Mouse (Mus musculus): Measurements from ENCODE around the gene Lyrm1. TPM values are rescaled to one million over a fixed set of nuclear protein-coding genes. Genes with fewer than 3 reads are reported as not detected.
A peak's percentile ranks its signal among the peaks of the same experiment; 100 is the strongest.

Lyrm1 gene
- polyA plus RNA-seq, 1 experiment from 2014 or later = 4.5 TPM

- 78% methylated on average over 4 of the region's 4 CpGs for WGBS (ENCODE audit: insufficient replicate concordance)
- TF ChIP-seq EP300 (IDR thresholded peaks at IDR 0.05; ENCODE audit: low read depth) = no peak
- TF ChIP-seq CTCF (IDR thresholded peaks at IDR 0.05; ENCODE audit: low read depth) = no peak
- ATAC-seq (no peak), DNase-seq (no peak)
- Histone ChIP-seq H3K36me3 (replicated peaks; ENCODE audit: insufficient read depth, low read length) (no peaks in the 10 kb centered on the region), H3K27me3 (ENCODE audit: insufficient read depth, low read length) (no peaks in the 10 kb centered on the region), H3K4me1 (ENCODE audit: insufficient read depth) (peaks cover 23% of the 10 kb centered on the region), H3K27ac (ENCODE audit: low read depth) (no peak overlapping the region), H3K9ac (replicated peaks) (no peak overlapping the region), H3K4me3 (ENCODE audit: low read depth, low read length) (no peak overlapping the region), H3K4me2 (ENCODE audit: low read depth, low read length) (no peak overlapping the region), H3K9me3 (ENCODE audit: low read length) (no peaks in the 10 kb centered on the region)
These were observed 2.9 kb upstream of the Lyrm1 start for GRCm38 (mm10) chr7:119892742-119893141.

- peak overlapping the region; percentile 83 for H3K27ac ChIP-seq (ENCODE audit: low read depth)
- peaks cover 23% of the 10 kb centered on the region for H3K4me1 ChIP-seq (ENCODE audit: insufficient read depth)
- WGBS (ENCODE audit: insufficient replicate concordance) = 2% methylated on average over 14 of the region's 15 CpGs
These were observed 680 bp upstream of the Lyrm1 start for GRCm38 (mm10) chr7:119894818-119895544.

GRCm38 (mm10) chr7:119897521-119898109, 2.0 kb downstream of the Lyrm1 start:
- no peaks in the 10 kb centered on the region for H3K9me3 ChIP-seq (ENCODE audit: low read length)
- 69% methylated on average over 8 of the region's 8 CpGs for WGBS (ENCODE audit: insufficient replicate concordance)
- H3K27me3 ChIP-seq (ENCODE audit: insufficient read depth, low read length) = no peaks in the 10 kb centered on the region
- H3K4me2 ChIP-seq (ENCODE audit: low read depth, low read length) = no peak overlapping the region
- H3K27ac ChIP-seq (ENCODE audit: low read depth) = no peak overlapping the region
- no peaks in the 10 kb centered on the region for H3K36me3 ChIP-seq (replicated peaks; ENCODE audit: insufficient read depth, low read length)
- no peak overlapping the region for H3K4me3 ChIP-seq (ENCODE audit: low read depth, low read length)
- no peak overlapping the region for H3K9ac ChIP-seq (replicated peaks)
- ATAC-seq (no peak), DNase-seq (no peak)
- peaks cover 17% of the 10 kb centered on the region for H3K4me1 ChIP-seq (ENCODE audit: insufficient read depth)
- TF ChIP-seq CTCF (IDR thresholded peaks at IDR 0.05; ENCODE audit: low read depth) = no peak
- no peak for TF ChIP-seq EP300 (IDR thresholded peaks at IDR 0.05; ENCODE audit: low read depth)

More at GRCm38 (mm10) chr7:119894818-119895544, 680 bp upstream of the Lyrm1 start:
- TF ChIP-seq CTCF (IDR thresholded peaks at IDR 0.05; ENCODE audit: low read depth) = no peak
- no peak for TF ChIP-seq EP300 (IDR thresholded peaks at IDR 0.05; ENCODE audit: low read depth)
- peak overlapping the region; percentile 96 for H3K4me2 ChIP-seq (ENCODE audit: low read depth, low read length)
- DNase-seq = no peak
- peak; percentile 10 for ATAC-seq
- peak overlapping the region; percentile 70 for H3K4me3 ChIP-seq (ENCODE audit: low read depth, low read length)
- peak overlapping the region; percentile 73 for H3K9ac ChIP-seq (replicated peaks)
- no peaks in the 10 kb centered on the region for H3K9me3 ChIP-seq (ENCODE audit: low read length)
- H3K36me3 ChIP-seq (replicated peaks; ENCODE audit: insufficient read depth, low read length) = no peaks in the 10 kb centered on the region
- no peaks in the 10 kb centered on the region for H3K27me3 ChIP-seq (ENCODE audit: insufficient read depth, low read length)

DNA sequence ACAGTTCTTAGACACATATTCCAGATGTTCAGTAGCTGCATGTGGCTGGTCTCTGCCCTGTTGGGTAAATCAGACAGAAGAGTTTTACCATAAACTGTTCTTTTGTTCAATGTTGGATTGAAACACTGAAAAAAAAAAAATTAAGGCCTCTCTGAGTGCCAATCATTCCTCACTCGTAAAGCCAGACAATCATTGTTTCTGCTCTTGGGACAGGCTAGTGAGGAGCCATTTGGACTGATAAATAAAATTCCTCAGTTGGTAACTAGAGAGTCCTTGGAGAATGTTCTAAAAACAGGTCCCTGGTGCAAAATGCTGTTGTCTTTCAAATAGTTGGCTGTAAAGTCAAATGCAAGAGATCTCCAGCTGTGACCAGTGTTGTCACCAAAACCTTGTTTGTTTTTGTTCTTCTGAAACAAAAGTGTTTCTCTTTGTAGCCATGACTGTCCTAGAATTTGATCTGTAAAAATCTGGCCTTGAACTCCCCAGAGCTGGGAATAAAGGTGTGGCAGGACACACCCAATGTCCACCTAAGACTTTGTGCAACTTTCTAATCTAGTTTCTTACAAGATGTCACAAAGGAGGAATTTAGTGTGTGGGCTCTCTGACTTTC, 2.7 kb downstream of the Lyrm1 start:
- Histone ChIP-seq H3K27ac (ENCODE audit: low read depth) (no peak overlapping the region), H3K9me3 (ENCODE audit: low read length) (no peaks in the 10 kb centered on the region), H3K36me3 (replicated peaks; ENCODE audit: insufficient read depth, low read length) (no peaks in the 10 kb centered on the region), H3K4me1 (ENCODE audit: insufficient read depth) (peaks cover 14% of the 10 kb centered on the region), H3K9ac (replicated peaks) (no peak overlapping the region), H3K27me3 (ENCODE audit: insufficient read depth, low read length) (no peaks in the 10 kb centered on the region), H3K4me2 (ENCODE audit: low read depth, low read length) (no peak overlapping the region), H3K4me3 (ENCODE audit: low read depth, low read length) (no peak overlapping the region)
- DNase-seq = no peak
- TF ChIP-seq EP300 (IDR thresholded peaks at IDR 0.05; ENCODE audit: low read depth) (no peak), CTCF (IDR thresholded peaks at IDR 0.05; ENCODE audit: low read depth) (no peak)
- WGBS (ENCODE audit: insufficient replicate concordance) = 81% methylated on average over 1 of the region's 1 CpGs
- no peak for ATAC-seq

- Histone ChIP-seq H3K9ac (replicated peaks) (no peak overlapping the region), H3K4me1 (ENCODE audit: insufficient read depth) (peaks cover 9% of the 10 kb centered on the region), H3K27me3 (ENCODE audit: insufficient read depth, low read length) (no peaks in the 10 kb centered on the region), H3K27ac (ENCODE audit: low read depth) (no peak overlapping the region), H3K4me3 (ENCODE audit: low read depth, low read length) (no peak overlapping the region), H3K4me2 (ENCODE audit: low read depth, low read length) (no peak overlapping the region), H3K9me3 (ENCODE audit: low read length) (no peaks in the 10 kb centered on the region), H3K36me3 (replicated peaks; ENCODE audit: insufficient read depth, low read length) (no peaks in the 10 kb centered on the region)
- DNase-seq = no peak
- WGBS (ENCODE audit: insufficient replicate concordance) = 32% methylated on average over 3 of the region's 3 CpGs
- TF ChIP-seq CTCF (IDR thresholded peaks at IDR 0.05; ENCODE audit: low read depth) (no peak), EP300 (IDR thresholded peaks at IDR 0.05; ENCODE audit: low read depth) (no peak)
- ATAC-seq = no peak
These were observed 3.9 kb downstream of the Lyrm1 start for GRCm38 (mm10) chr7:119899386-119900057.
